Mouse (Mus musculus) CH12.LX (cell line): Measurements from ENCODE around the gene Shisa7. TPM values are rescaled to one million over a fixed set of nuclear protein-coding genes. Genes with fewer than 3 reads are reported as not detected.

Experiments
- DNase-seq: peaks from one replicate; pipeline ENCODE4 v3.0.0-alpha.2; 2013; ENCODE audit errors: extremely low read depth
- H3K27ac ChIP-seq: 2 replicates; pipeline ENCODE4 v1.5.1; 2012; ENCODE audit warnings: low read depth, mild to moderate bottlenecking, control low read depth, moderate library complexity; ENCODE audit not compliant: insufficient read depth
- H3K27me3 ChIP-seq: replicated peaks from 2 replicates; pipeline ENCODE3; 2012; ENCODE audit warnings: inconsistent platforms
- H3K36me3 ChIP-seq, 2 experiments: replicated peaks in 1 of 2; 2 replicates each; pipeline versions ENCODE3 to v1.6.1; 2012; ENCODE audit warnings: inconsistent platforms in 1 of 2, low read length in 1 of 2, mild to moderate bottlenecking in 1 of 2, mixed read lengths in 1 of 2, moderate library complexity in 1 of 2; ENCODE audit not compliant: control insufficient read depth in 1 of 2, insufficient read depth in 1 of 2
- H3K4me1 ChIP-seq, 2 experiments: 2 replicates each; pipeline ENCODE4 v1.6.1; 2012; ENCODE audit warnings: inconsistent platforms in 1 of 2, moderate library complexity in 1 of 2; ENCODE audit not compliant: insufficient read depth in 2 of 2, control insufficient read depth in 1 of 2
- H3K4me2 ChIP-seq: 2 replicates; pipeline ENCODE4 v1.6.1; 2012; ENCODE audit warnings: low read depth, mild to moderate bottlenecking, control low read depth; ENCODE audit not compliant: poor library complexity, insufficient read depth, severe bottlenecking
- H3K4me3 ChIP-seq, 3 experiments: fragments of 150-350 bp in 1 of 3; sonication (generic) in 1 of 3; replicated peaks in 1 of 3; 2 replicates each; pipeline versions ENCODE3 to v1.5.1; 2011 to 2012; ENCODE audit warnings: low read depth in 2 of 3, low read length in 2 of 3, mild to moderate bottlenecking in 2 of 3, moderate library complexity in 2 of 3, control low read depth in 1 of 3, improper control_type of control experiment in 1 of 3, inconsistent platforms in 1 of 3, mixed read lengths in 1 of 3; ENCODE audit not compliant: poor library complexity in 1 of 3
- H3K79me2 ChIP-seq: replicated peaks from 2 replicates; pipeline ENCODE4 v1.6.1; 2012; ENCODE audit warnings: mild to moderate bottlenecking, moderate library complexity; ENCODE audit not compliant: control insufficient read depth, poor library complexity, insufficient read depth, severe bottlenecking; ENCODE audit errors: extremely low read depth
- H3K9ac ChIP-seq: 2 replicates; pipeline ENCODE4 v1.6.1; 2012; ENCODE audit warnings: low read depth, mild to moderate bottlenecking, control low read depth, moderate library complexity; ENCODE audit not compliant: insufficient read depth
- H3K9me3 ChIP-seq: replicated peaks from 2 replicates; pipeline ENCODE3; 2012; ENCODE audit warnings: low read length, inconsistent platforms, mixed read lengths
- BHLHE40 ChIP-seq: IDR thresholded peaks from 2 replicates; pipeline ENCODE4 v1.6.1; 2011; ENCODE audit warnings: mild to moderate bottlenecking, low read depth, low read length, improper control_type of control experiment
- CHD2 ChIP-seq: IDR thresholded peaks from 2 replicates; pipeline ENCODE4 v1.6.1; 2011; ENCODE audit warnings: low read length, improper control_type of control experiment
- EP300 ChIP-seq: IDR thresholded peaks from 2 replicates; pipeline ENCODE4 v1.6.1; 2011; ENCODE audit warnings: low read length, improper control_type of control experiment
- GABPA ChIP-seq: IDR thresholded peaks from 2 replicates; pipeline ENCODE4 v1.6.1; 2012; ENCODE audit warnings: low read depth, low read length, improper control_type of control experiment, inconsistent platforms; ENCODE audit not compliant: insufficient replicate concordance
- HCFC1 ChIP-seq: IDR thresholded peaks from 2 replicates; pipeline ENCODE4 v1.6.1; 2012; ENCODE audit warnings: low read depth, mild to moderate bottlenecking, inconsistent platforms, low read length, improper control_type of control experiment
- IRF4 ChIP-seq: IDR thresholded peaks from 2 replicates; pipeline ENCODE4 v1.6.1; 2014; ENCODE audit warnings: low read depth, mild to moderate bottlenecking, inconsistent platforms, low read length, improper control_type of control experiment
- MAZ ChIP-seq: IDR thresholded peaks from 2 replicates; pipeline ENCODE4 v1.6.1; 2012; ENCODE audit warnings: low read depth, mild to moderate bottlenecking, inconsistent platforms, low read length, improper control_type of control experiment, moderate library complexity
- NRF1 ChIP-seq: IDR thresholded peaks from 2 replicates; pipeline ENCODE4 v1.6.1; 2014; ENCODE audit warnings: low read depth, mild to moderate bottlenecking, inconsistent platforms, low read length, improper control_type of control experiment, moderate library complexity
- PAX5 ChIP-seq: IDR thresholded peaks from 2 replicates; pipeline ENCODE4 v1.6.1; 2012; ENCODE audit warnings: low read length, inconsistent platforms, mixed read lengths
- POLR2A ChIP-seq: IDR thresholded peaks from 2 replicates; pipeline ENCODE4 v1.6.1; 2011; ENCODE audit warnings: low read depth, mild to moderate bottlenecking, improper control_type of control experiment, low read length
- RAD21 ChIP-seq: IDR thresholded peaks from 2 replicates; pipeline ENCODE4 v1.6.1; 2011; ENCODE audit warnings: low read depth, mild to moderate bottlenecking, low read length, improper control_type of control experiment, moderate library complexity
- SMC3 ChIP-seq: IDR thresholded peaks from 2 replicates; pipeline ENCODE4 v1.6.1; 2011; ENCODE audit warnings: low read depth, low read length, improper control_type of control experiment
- TCF12 ChIP-seq: IDR thresholded peaks from 2 replicates; pipeline ENCODE4 v1.6.1; 2014; ENCODE audit warnings: low read depth, mild to moderate bottlenecking, inconsistent platforms, low read length, improper control_type of control experiment
- UBTF ChIP-seq: IDR thresholded peaks from 2 replicates; pipeline ENCODE4 v1.6.1; 2012; ENCODE audit warnings: low read depth, mild to moderate bottlenecking, inconsistent platforms, low read length, improper control_type of control experiment, moderate library complexity
- USF1 ChIP-seq: IDR thresholded peaks from 2 replicates; pipeline ENCODE4 v1.6.1; 2014; ENCODE audit warnings: low read depth, mild to moderate bottlenecking, inconsistent platforms, low read length, improper control_type of control experiment
- ZC3H11A ChIP-seq: IDR thresholded peaks from 2 replicates; pipeline ENCODE4 v1.6.1; 2012; ENCODE audit warnings: low read depth, mild to moderate bottlenecking, inconsistent platforms, low read length, improper control_type of control experiment
- ZKSCAN1 ChIP-seq: IDR thresholded peaks from 2 replicates; pipeline ENCODE4 v1.6.1; 2012; ENCODE audit warnings: low read depth, inconsistent platforms, low read length, improper control_type of control experiment, borderline replicate concordance
- ZMIZ1 ChIP-seq: IDR thresholded peaks from 2 replicates; pipeline ENCODE4 v1.6.1; 2012; ENCODE audit warnings: low read depth, mild to moderate bottlenecking, inconsistent platforms, low read length, improper control_type of control experiment
- dilution Hi-C: fragments of 300-500 bp; cut with MboI; formaldehyde crosslinking; loops from 2 replicates; pipeline ENCODE4 v1.14.3; 2020; ENCODE audit warnings: low sequenced_read_pairs; ENCODE audit not compliant: extremely low pct_unique_long_range_greater_than_20kb, extremely low pct_ligation_motif_present
- in situ Hi-C: fragments of 300-500 bp; cut with MboI; formaldehyde crosslinking; loops from 3 replicates; pipeline ENCODE4 v1.14.3; 2019; ENCODE audit warnings: low sequenced_read_pairs, low pct_ligation_motif_present, low pct_unique_long_range_greater_than_20kb, mixed read lengths
- polyA plus RNA-seq: library from polyadenylated mRNA; unstranded; fragments of >175 nt; gene quantifications from 2 replicates; pipeline ENCODE4 v1.2.1, GENCODE M21; 2012; ENCODE audit warnings: low read depth; ENCODE audit not compliant: insufficient read length
- total RNA-seq, 2 experiments: library from RNA; depleted of rRNA; stranded (reverse); fragments of 300-350 nt in 1 of 2; fragments of >200 nt in 1 of 2; gene quantifications; 2 replicates each; pipeline ENCODE4 v1.2.3; 2012 to 2014

Shisa7 gene
- total and polyA plus RNA-seq, 3 experiments: not detected

DNA sequence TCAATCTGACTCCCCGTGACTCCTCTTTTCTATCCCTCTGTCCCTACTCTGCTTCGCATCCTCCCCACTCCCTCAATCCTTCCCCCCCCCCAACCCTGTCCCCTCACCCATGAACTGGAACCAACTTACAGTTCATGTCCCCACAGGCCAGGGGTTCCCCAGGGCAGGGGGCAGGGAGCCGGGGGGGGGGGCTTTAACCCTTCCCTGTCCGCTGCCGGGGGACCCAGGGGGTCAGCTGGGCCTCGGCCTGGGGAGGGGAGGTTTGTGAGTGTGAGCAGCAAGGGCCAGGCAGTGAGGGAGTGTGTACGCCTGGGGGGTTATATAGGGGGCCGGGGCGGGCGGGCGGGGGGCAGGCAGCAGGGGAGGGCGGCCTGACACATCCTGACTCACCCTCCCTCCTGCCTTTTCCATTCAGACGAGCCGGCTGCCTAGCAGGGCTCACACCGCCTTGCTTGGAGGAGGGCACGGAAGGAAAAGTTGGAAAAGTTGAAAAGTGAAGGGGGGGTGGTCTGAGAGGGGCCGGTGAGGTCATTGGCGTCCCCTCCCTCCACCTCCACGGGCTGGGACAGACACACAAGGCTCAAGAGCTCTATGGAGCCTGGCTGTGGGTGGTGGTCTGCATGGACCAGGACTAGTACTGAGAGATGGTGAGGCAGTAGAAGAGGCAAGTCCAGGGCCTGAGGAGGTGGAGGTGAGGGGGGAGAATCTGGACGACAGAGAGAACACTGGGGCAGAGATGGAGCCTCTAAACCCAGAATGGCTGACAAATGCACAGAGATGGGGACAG lies 66.5 kb downstream of the Shisa7 start:
- H3K27me3 ChIP-seq: peaks cover 27% of the 10 kb centered on the region
- H3K27ac ChIP-seq: no peak overlapping the region
- DNase-seq: no peak
- H3K79me2 ChIP-seq: no peaks in the 10 kb centered on the region
- no peak overlapping the region for H3K9ac ChIP-seq
- H3K9me3 ChIP-seq: no peaks in the 10 kb centered on the region
- H3K4me1 ChIP-seq: peaks cover 9 to 29% of the 10 kb centered on the region in 2 experiments
- no peak overlapping the region for H3K4me2 ChIP-seq
- TF ChIP-seq HCFC1 (no peak), MAZ (no peak), UBTF (no peak), USF1 (no peak), IRF4 (no peak), CHD2 (no peak), SMC3 (no peak), TCF12 (no peak), BHLHE40 (no peak), ZMIZ1 (no peak), GABPA (no peak), PAX5 (no peak), POLR2A (no peak), ZC3H11A (no peak), EP300 (no peak), NRF1 (no peak), ZKSCAN1 (no peak), RAD21 (no peak)
- in situ Hi-C loops (no loop called here), dilution Hi-C loops (no loop called here)
- H3K36me3 ChIP-seq: no peaks in the 10 kb centered on the region
- H3K4me3 ChIP-seq: no peak overlapping the region
